31 mouse cellular contexts compared by ENCODE assay signal in the genomic region with DNA sequence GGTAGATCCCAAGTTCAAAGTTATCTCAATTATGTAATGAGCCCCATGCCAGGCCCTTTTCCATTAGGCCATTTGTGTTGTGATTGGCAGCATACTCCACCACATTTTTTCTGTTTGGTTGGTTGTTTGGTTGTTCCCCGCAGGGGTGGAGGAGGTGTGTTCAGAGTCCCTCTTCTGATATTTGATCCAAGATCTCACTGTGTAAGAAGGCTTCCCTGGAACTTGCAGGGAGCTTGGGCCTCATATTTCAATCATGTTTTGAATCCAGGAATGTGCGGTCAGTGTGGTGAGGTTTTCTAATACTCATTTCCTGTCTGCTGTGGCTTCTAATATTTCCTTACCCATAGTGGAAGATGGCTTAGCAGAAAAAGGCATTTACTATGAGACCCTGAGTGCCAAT. TPM values are rescaled to one million over a fixed set of nuclear protein-coding genes. Genes with fewer than 3 reads are reported as not detected.
DNase-seq lines count a peak whose midpoint lies in the region; ATAC-seq and TF ChIP-seq lines count a peak whose summit lies in the region.
"Not testable (repeated sequence)": the region's sequence is repeated elsewhere in the genome, so short reads cannot be mapped to it uniquely, and the experiment has no call there.
"Had no signal": no experiment of that assay in that cellular context is flagged by ENCODE, and none has a peak within 500 bp of the region (broad histone marks: within the 10 kb centered on the region; RNA-seq: fewer than 3 reads in every experiment).

No protein-coding gene starts in this region.

- DNase-seq in 3T3-L1 (ENCODE audit: low read depth, low spot score) = peak; percentile 84
- peak; percentile 6 for DNase-seq in NIH3T3 (ENCODE audit: low read depth)
- DNase-seq in embryo, embryonic 11 days = peak; percentile 0
- peak; percentile 16 for DNase-seq in embryonic facial prominence, embryonic 14.5 days (ENCODE audit: low spot score)
- peak; percentile 2 for DNase-seq in heart, postnatal 25 days (ENCODE audit: low spot score)
- peak; percentile 4 for DNase-seq in liver, adult 2 months (ENCODE audit: extremely low read depth, low read depth, low spot score)

- TF ChIP-seq CTCF in liver, adult 2 months (IDR thresholded peaks at IDR 0.05; ENCODE audit: low read depth, low read length) = not testable (repeated sequence)

- H3K36me3 ChIP-seq in embryonic facial prominence, embryonic 14.5 days (ENCODE audit: control insufficient read depth, insufficient read depth, low read length); liver, adult 2 months (ENCODE audit: control insufficient read depth, insufficient read depth, low read length): not testable (repeated sequence)

- H3K27ac ChIP-seq in embryonic facial prominence, embryonic 14.5 days (replicated peaks; ENCODE audit: low read depth, low read length); liver, adult 2 months (replicated peaks; ENCODE audit: insufficient read depth, low read depth, low read length): not testable (repeated sequence)

- not testable (repeated sequence) for TF ChIP-seq POLR2A in liver, adult 2 months (IDR thresholded peaks at IDR 0.05; ENCODE audit: extremely low read depth, insufficient read depth, low read length)

- H3K4me3 ChIP-seq in embryonic facial prominence, embryonic 14.5 days (ENCODE audit: low read depth, low read length); liver, adult 2 months (ENCODE audit: insufficient read depth, low read depth, low read length): not testable (repeated sequence)

- H3K4me2 ChIP-seq in embryonic facial prominence, embryonic 14.5 days (ENCODE audit: low read depth, low read length) = not testable (repeated sequence)

- H3K27me3 ChIP-seq in embryonic facial prominence, embryonic 14.5 days (replicated peaks; ENCODE audit: control insufficient read depth, insufficient read depth, low read length); liver, adult 2 months (ENCODE audit: control insufficient read depth, insufficient read depth, low read length): not testable (repeated sequence)

- not testable (repeated sequence) for H3K9me3 ChIP-seq in embryonic facial prominence, embryonic 14.5 days (ENCODE audit: control insufficient read depth, low read length)

- H3K4me1 ChIP-seq in embryonic facial prominence, embryonic 14.5 days (ENCODE audit: control insufficient read depth, insufficient read depth, low read length); liver, adult 2 months (ENCODE audit: control insufficient read depth, insufficient read depth, low read length): not testable (repeated sequence)

- ATAC-seq in embryonic facial prominence, embryonic 14.5 days (ENCODE audit: low read depth) = not testable (repeated sequence)

- intact Hi-C loops in heart, postnatal 25 days (cut with DNase I) = not testable (repeated sequence)

- H3K79me2 ChIP-seq in liver, adult 2 months (ENCODE audit: control insufficient read depth, insufficient read depth, low read length) = not testable (repeated sequence)

- WGBS in embryonic facial prominence, embryonic 14.5 days = 37% methylated on average over 2 of the region's 2 CpGs
- WGBS in liver, adult 2 months = 44% methylated on average over 2 of the region's 2 CpGs

- not testable (repeated sequence) for H3K9ac ChIP-seq in embryonic facial prominence, embryonic 14.5 days (ENCODE audit: low read depth, low read length); liver, adult 2 months (ENCODE audit: low read depth, low read length)

RNA-seq across cellular contexts. Expression of gene Rhox2f, which starts 1.4 kb away (rescaled TPM):
- not detected in 2 replicates for polyA plus RNA-seq in embryonic facial prominence, embryonic 14.5 days (2014; fragmentation: Nextera tagmentation; extraction: Ambion mirVana)
- not detected for total RNA-seq in heart, postnatal 25 days (2021)
- not detected in 2 replicates for total RNA-seq in liver, adult 2 months (2014; rRNA removed)
- not detected in 2 replicates for polyA plus RNA-seq in liver, adult 2 months (2012; rRNA removed)
- total RNA-seq: adrenal gland, adult 18-20 months; adrenal gland, postnatal 10 days; adrenal gland, postnatal 36 days; CH12.LX; common myeloid progenitor, adult 5-6 weeks; G1E; gastrocnemius, adult 2 months; gastrocnemius, postnatal 14 days; gastrocnemius, postnatal 4 days; heart, adult 8-10 months; heart, postnatal 36 days had no signal
- polyA plus RNA-seq: activated CD4-positive, CD25-positive, alpha-beta regulatory T cell, adult 4 months; cerebellum, adult 2 months; erythroblast, embryonic 14.5 days; forebrain, embryonic 13.5 days; forebrain, embryonic 16.5 days; frontal cortex, adult 2 months; G1E; heart, embryonic 11.5 days; heart, embryonic 14.5 days; heart, postnatal 0 days; hindbrain, embryonic 10.5 days; hindbrain, embryonic 13.5 days; hindbrain, embryonic 16.5 days; intestine, embryonic 15.5 days had no signal

RNA-seq across cellular contexts. Expression of gene Rhox3f, which starts 8.2 kb away (rescaled TPM):
- not detected in 2 replicates for polyA plus RNA-seq in embryonic facial prominence, embryonic 14.5 days (2014; fragmentation: Nextera tagmentation; extraction: Ambion mirVana)
- total RNA-seq in heart, postnatal 25 days (2021) = not detected
- not detected in 2 replicates for total RNA-seq in liver, adult 2 months (2014; rRNA removed)
- not detected in 2 replicates for polyA plus RNA-seq in liver, adult 2 months (2012; rRNA removed)
- total RNA-seq: adrenal gland, adult 18-20 months; adrenal gland, postnatal 10 days; adrenal gland, postnatal 36 days; CH12.LX; common myeloid progenitor, adult 5-6 weeks; G1E; gastrocnemius, adult 2 months; gastrocnemius, postnatal 14 days; gastrocnemius, postnatal 4 days; heart, adult 8-10 months; heart, postnatal 36 days had no signal
- polyA plus RNA-seq: activated CD4-positive, CD25-positive, alpha-beta regulatory T cell, adult 4 months; cerebellum, adult 2 months; embryonic facial prominence, embryonic 12.5 days; erythroblast, embryonic 14.5 days; forebrain, embryonic 13.5 days; forebrain, embryonic 16.5 days; frontal cortex, adult 2 months; G1E; heart, embryonic 11.5 days; heart, embryonic 14.5 days; heart, postnatal 0 days; hindbrain, embryonic 10.5 days; hindbrain, embryonic 13.5 days; hindbrain, embryonic 16.5 days; intestine, embryonic 15.5 days had no signal

RNA-seq across cellular contexts. Expression of gene Rhox4e, which starts 15.4 kb away (rescaled TPM):
- polyA plus RNA-seq in embryonic facial prominence, embryonic 14.5 days (2014; fragmentation: Nextera tagmentation; extraction: Ambion mirVana) = not detected in 2 replicates
- total RNA-seq in heart, postnatal 25 days (2021) = not detected
- not detected in 2 replicates for total RNA-seq in liver, adult 2 months (2014; rRNA removed)
- not detected in 2 replicates for polyA plus RNA-seq in liver, adult 2 months (2012; rRNA removed)
- total RNA-seq: adrenal gland, adult 18-20 months; adrenal gland, postnatal 10 days; adrenal gland, postnatal 36 days; CH12.LX; common myeloid progenitor, adult 5-6 weeks; G1E; gastrocnemius, adult 2 months; gastrocnemius, postnatal 14 days; gastrocnemius, postnatal 4 days; heart, adult 8-10 months; heart, postnatal 36 days had no signal
- polyA plus RNA-seq: activated CD4-positive, CD25-positive, alpha-beta regulatory T cell, adult 4 months; cerebellum, adult 2 months; embryonic facial prominence, embryonic 12.5 days; erythroblast, embryonic 14.5 days; forebrain, embryonic 13.5 days; forebrain, embryonic 16.5 days; frontal cortex, adult 2 months; G1E; heart, embryonic 11.5 days; heart, embryonic 14.5 days; heart, postnatal 0 days; hindbrain, embryonic 13.5 days; hindbrain, embryonic 16.5 days; intestine, embryonic 15.5 days had no signal

RNA-seq across cellular contexts. Expression of gene Rhox3e, which starts 30.8 kb away (rescaled TPM):
- not detected in 2 replicates for polyA plus RNA-seq in embryonic facial prominence, embryonic 14.5 days (2014; fragmentation: Nextera tagmentation; extraction: Ambion mirVana)
- not detected for total RNA-seq in heart, postnatal 25 days (2021)
- total RNA-seq in liver, adult 2 months (2014; rRNA removed) = not detected in 2 replicates
- not detected in 2 replicates for polyA plus RNA-seq in liver, adult 2 months (2012; rRNA removed)
- total RNA-seq: adrenal gland, adult 18-20 months; adrenal gland, postnatal 10 days; adrenal gland, postnatal 36 days; CH12.LX; common myeloid progenitor, adult 5-6 weeks; G1E; gastrocnemius, adult 2 months; gastrocnemius, postnatal 14 days; gastrocnemius, postnatal 4 days; heart, adult 8-10 months; heart, postnatal 36 days had no signal
- polyA plus RNA-seq: activated CD4-positive, CD25-positive, alpha-beta regulatory T cell, adult 4 months; cerebellum, adult 2 months; embryonic facial prominence, embryonic 12.5 days; erythroblast, embryonic 14.5 days; forebrain, embryonic 13.5 days; forebrain, embryonic 16.5 days; frontal cortex, adult 2 months; G1E; heart, embryonic 11.5 days; heart, embryonic 14.5 days; heart, postnatal 0 days; hindbrain, embryonic 10.5 days; hindbrain, embryonic 13.5 days; hindbrain, embryonic 16.5 days; intestine, embryonic 15.5 days had no signal

RNA-seq across cellular contexts. Expression of gene Rhox4f, which starts 34.9 kb away (rescaled TPM):
- not detected in 2 replicates for polyA plus RNA-seq in embryonic facial prominence, embryonic 14.5 days (2014; fragmentation: Nextera tagmentation; extraction: Ambion mirVana)
- not detected for total RNA-seq in heart, postnatal 25 days (2021)
- not detected in 2 replicates for total RNA-seq in liver, adult 2 months (2014; rRNA removed)
- polyA plus RNA-seq in liver, adult 2 months (2012; rRNA removed) = not detected in 2 replicates
- total RNA-seq: adrenal gland, adult 18-20 months; adrenal gland, postnatal 10 days; adrenal gland, postnatal 36 days; CH12.LX; common myeloid progenitor, adult 5-6 weeks; G1E; gastrocnemius, adult 2 months; gastrocnemius, postnatal 14 days; gastrocnemius, postnatal 4 days; heart, adult 8-10 months; heart, postnatal 36 days had no signal
- polyA plus RNA-seq: cerebellum, adult 2 months; embryonic facial prominence, embryonic 12.5 days; erythroblast, embryonic 14.5 days; forebrain, embryonic 13.5 days; forebrain, embryonic 16.5 days; frontal cortex, adult 2 months; G1E; heart, embryonic 11.5 days; heart, embryonic 14.5 days; heart, postnatal 0 days; hindbrain, embryonic 10.5 days; hindbrain, embryonic 13.5 days; hindbrain, embryonic 16.5 days; intestine, embryonic 15.5 days had no signal

Comparison
In these comparisons a context has a peak if more than half of its experiments do, and no peak if none do; other contexts are left out.
1. DNase-seq: peak in every context shown above with its lines; median percentile 84 in 3T3-L1; 16 in embryonic facial prominence, embryonic 14.5 days; 6 in NIH3T3; 4 in liver, adult 2 months; 2 in heart, postnatal 25 days; 0 in embryo, embryonic 11 days.